Mouse (Mus musculus): ENCODE results near the gene Cd82. TPM values are rescaled to one million over a fixed set of nuclear protein-coding genes. Genes with fewer than 3 reads are reported as not detected.
A peak's percentile ranks its signal among the peaks of the same experiment; 100 is the strongest.

Gene Cd82
- polyA plus RNA-seq, 1 experiment from 2014 or later: 93.5 TPM

DNA sequence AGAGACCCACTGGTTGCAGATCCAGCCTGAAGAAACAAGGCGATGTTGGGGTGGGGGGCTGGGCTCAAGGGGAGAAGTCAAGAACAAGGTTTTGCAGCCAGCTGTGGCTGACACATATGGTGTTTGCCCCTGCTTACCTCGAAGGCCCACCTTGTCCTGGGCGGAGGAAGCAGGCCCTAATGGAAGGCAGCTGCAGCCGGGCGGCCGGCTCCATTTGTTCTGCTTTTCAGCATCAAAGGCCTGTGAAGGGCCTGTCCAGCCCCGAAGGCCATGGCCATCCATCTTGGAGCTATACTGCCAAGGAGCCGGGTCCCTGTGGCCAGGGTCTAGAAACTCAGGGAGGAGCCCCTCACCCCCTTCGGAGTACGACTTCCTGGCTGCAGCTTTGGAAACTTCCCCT, 38.4 kb upstream of the Cd82 start:
- Histone ChIP-seq H3K36me3 (ENCODE audit: control insufficient read depth, insufficient read depth, low read length) (no peaks in the 10 kb centered on the region), H3K4me3 (ENCODE audit: low read depth, low read length) (no peak overlapping the region), H3K27me3 (ENCODE audit: control insufficient read depth, insufficient read depth, low read length) (no peaks in the 10 kb centered on the region), H3K4me2 (replicated peaks; ENCODE audit: low read depth) (no peak overlapping the region), H3K9me3 (ENCODE audit: control insufficient read depth, low read length) (no peaks in the 10 kb centered on the region), H3K9ac (ENCODE audit: low read length) (no peak overlapping the region), H3K4me1 (replicated peaks; ENCODE audit: control insufficient read depth, insufficient read depth) (no peaks in the 10 kb centered on the region), H3K27ac (replicated peaks) (no peak overlapping the region)
- DNase-seq (ENCODE audit: low spot score) (no peak), ATAC-seq (ENCODE audit: low FRiP score, low TSS enrichment) (no peak)
- TF ChIP-seq CTCF (IDR thresholded peaks at IDR 0.05; ENCODE audit: low read depth): no peak
- no peak for TF ChIP-seq EP300 (optimal IDR thresholded peaks at IDR 0.05)
- 54% methylated on average over 10 of the region's 10 CpGs for WGBS

DNA sequence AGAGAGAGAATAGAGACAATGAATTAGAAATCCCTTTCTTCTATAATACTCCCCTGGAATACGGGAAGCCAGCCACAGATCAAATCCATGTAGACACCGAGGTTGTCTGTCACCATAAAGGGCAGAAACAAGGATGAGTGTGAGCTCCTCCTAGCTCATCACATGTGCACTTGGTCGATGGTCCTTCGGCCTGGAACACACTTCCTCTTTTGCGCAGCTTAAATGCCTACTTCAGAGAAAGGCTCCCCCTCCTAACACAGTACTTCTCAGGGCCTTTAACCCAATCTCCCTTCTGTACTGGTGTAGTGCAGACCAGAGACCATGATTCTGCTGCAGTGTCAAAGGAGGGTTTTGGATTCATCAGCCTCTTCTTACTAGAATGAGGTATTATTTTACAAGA, 34.3 kb upstream of the Cd82 start:
- WGBS: 81% methylated on average over 5 of the region's 5 CpGs
- Histone ChIP-seq H3K9me3 (ENCODE audit: control insufficient read depth, low read length) (no peaks in the 10 kb centered on the region), H3K4me3 (ENCODE audit: low read depth, low read length) (no peak overlapping the region), H3K4me1 (replicated peaks; ENCODE audit: control insufficient read depth, insufficient read depth) (no peaks in the 10 kb centered on the region), H3K27ac (replicated peaks) (no peak overlapping the region), H3K4me2 (replicated peaks; ENCODE audit: low read depth) (no peak overlapping the region), H3K36me3 (ENCODE audit: control insufficient read depth, insufficient read depth, low read length) (no peaks in the 10 kb centered on the region), H3K9ac (ENCODE audit: low read length) (no peak overlapping the region), H3K27me3 (ENCODE audit: control insufficient read depth, insufficient read depth, low read length) (no peaks in the 10 kb centered on the region)
- TF ChIP-seq CTCF (IDR thresholded peaks at IDR 0.05; ENCODE audit: low read depth): no peak
- no peak for TF ChIP-seq EP300 (optimal IDR thresholded peaks at IDR 0.05)
- no peak for DNase-seq (ENCODE audit: low spot score)
- ATAC-seq (ENCODE audit: low FRiP score, low TSS enrichment): no peak

DNA sequence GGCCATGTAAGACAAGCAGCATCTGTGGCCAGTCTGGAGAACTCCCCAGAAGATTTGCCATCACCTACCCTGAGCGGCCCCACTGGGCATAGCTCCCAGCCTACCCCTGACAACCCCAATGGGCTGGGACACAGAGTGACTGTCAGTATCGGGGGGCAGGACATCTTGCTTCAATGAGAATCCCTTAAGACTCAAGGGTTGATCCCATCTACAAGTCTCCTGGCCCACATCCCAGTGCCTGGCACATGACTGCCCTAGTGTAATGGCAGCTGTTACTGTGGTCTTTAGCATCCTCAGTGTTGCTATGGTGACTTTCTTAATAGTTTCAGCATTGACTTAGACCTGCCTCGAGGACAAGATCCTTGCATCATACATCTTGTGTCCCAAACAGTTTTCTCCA, 32.2 kb upstream of the Cd82 start:
- 79% methylated on average over 3 of the region's 3 CpGs for WGBS
- Histone ChIP-seq H3K9me3 (ENCODE audit: control insufficient read depth, low read length) (no peaks in the 10 kb centered on the region), H3K9ac (ENCODE audit: low read length) (no peak overlapping the region), H3K27me3 (ENCODE audit: control insufficient read depth, insufficient read depth, low read length) (no peaks in the 10 kb centered on the region), H3K4me1 (replicated peaks; ENCODE audit: control insufficient read depth, insufficient read depth) (no peaks in the 10 kb centered on the region), H3K36me3 (ENCODE audit: control insufficient read depth, insufficient read depth, low read length) (no peaks in the 10 kb centered on the region), H3K4me3 (ENCODE audit: low read depth, low read length) (no peak overlapping the region), H3K4me2 (replicated peaks; ENCODE audit: low read depth) (no peak overlapping the region), H3K27ac (replicated peaks) (no peak overlapping the region)
- TF ChIP-seq CTCF (IDR thresholded peaks at IDR 0.05; ENCODE audit: low read depth) (no peak), EP300 (optimal IDR thresholded peaks at IDR 0.05) (no peak)
- ATAC-seq (ENCODE audit: low FRiP score, low TSS enrichment) (no peak), DNase-seq (ENCODE audit: low spot score) (no peak)

DNA sequence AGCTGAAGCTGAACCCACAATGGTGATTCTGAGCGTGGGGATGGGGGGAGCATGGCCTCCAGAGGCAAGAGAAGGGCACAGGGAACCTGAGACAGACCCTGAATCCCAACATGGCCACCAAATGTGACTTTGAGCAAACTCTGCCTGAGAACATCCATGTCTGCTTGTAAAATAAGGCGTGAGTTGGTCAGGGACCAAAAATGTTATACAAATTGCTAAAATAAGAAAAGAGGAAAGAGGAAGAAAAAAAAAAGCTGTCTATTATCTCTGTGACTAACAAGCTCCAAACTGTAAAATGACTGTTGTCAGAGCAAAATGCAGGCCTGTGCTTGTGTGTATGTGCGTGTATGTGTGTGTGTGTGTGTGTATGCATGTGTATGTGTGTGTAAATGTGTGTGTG, 30.6 kb upstream of the Cd82 start:
- H3K9ac ChIP-seq (ENCODE audit: low read length): no peak overlapping the region
- no peak for TF ChIP-seq CTCF (IDR thresholded peaks at IDR 0.05; ENCODE audit: low read depth)
- no peaks in the 10 kb centered on the region for H3K36me3 ChIP-seq (ENCODE audit: control insufficient read depth, insufficient read depth, low read length)
- no peak overlapping the region for H3K27ac ChIP-seq (replicated peaks)
- H3K4me1 ChIP-seq (replicated peaks; ENCODE audit: control insufficient read depth, insufficient read depth): no peaks in the 10 kb centered on the region
- H3K4me3 ChIP-seq (ENCODE audit: low read depth, low read length): no peak overlapping the region
- no peak overlapping the region for H3K4me2 ChIP-seq (replicated peaks; ENCODE audit: low read depth)
- WGBS: 66% methylated on average over 3 of the region's 3 CpGs
- ATAC-seq (ENCODE audit: low FRiP score, low TSS enrichment) (no peak), DNase-seq (ENCODE audit: low spot score) (no peak)
- no peaks in the 10 kb centered on the region for H3K27me3 ChIP-seq (ENCODE audit: control insufficient read depth, insufficient read depth, low read length)
- no peaks in the 10 kb centered on the region for H3K9me3 ChIP-seq (ENCODE audit: control insufficient read depth, low read length)

DNA sequence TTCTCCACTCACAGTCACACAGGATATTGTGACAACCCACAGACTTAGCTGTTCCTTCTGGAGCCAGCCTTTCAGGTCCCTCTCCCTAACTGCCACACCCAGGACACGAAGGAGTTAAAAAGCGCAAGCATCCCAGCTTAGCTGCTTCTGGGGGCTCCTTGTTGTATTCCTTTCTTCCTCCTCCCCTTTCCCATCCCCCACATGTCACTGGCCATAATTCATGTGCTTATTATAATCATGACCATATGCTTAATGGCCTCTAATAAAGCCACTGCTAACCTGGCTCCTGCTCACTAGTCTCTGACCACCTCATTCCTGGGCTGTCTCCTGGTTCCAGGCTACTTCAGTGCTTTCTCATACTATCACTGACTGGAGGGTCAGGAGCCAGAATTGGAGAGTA, 27.6 kb upstream of the Cd82 start:
- Histone ChIP-seq H3K27me3 (ENCODE audit: control insufficient read depth, insufficient read depth, low read length) (no peaks in the 10 kb centered on the region), H3K4me3 (ENCODE audit: low read depth, low read length) (no peak overlapping the region), H3K27ac (replicated peaks) (no peak overlapping the region), H3K9me3 (ENCODE audit: control insufficient read depth, low read length) (no peaks in the 10 kb centered on the region), H3K9ac (ENCODE audit: low read length) (no peak overlapping the region), H3K36me3 (ENCODE audit: control insufficient read depth, insufficient read depth, low read length) (no peaks in the 10 kb centered on the region), H3K4me2 (replicated peaks; ENCODE audit: low read depth) (no peak overlapping the region), H3K4me1 (replicated peaks; ENCODE audit: control insufficient read depth, insufficient read depth) (no peaks in the 10 kb centered on the region)
- DNase-seq (ENCODE audit: low spot score) (no peak), ATAC-seq (ENCODE audit: low FRiP score, low TSS enrichment) (no peak)
- WGBS: 79% methylated on average over 2 of the region's 2 CpGs
- TF ChIP-seq CTCF (IDR thresholded peaks at IDR 0.05; ENCODE audit: low read depth): no peak
- TF ChIP-seq EP300 (optimal IDR thresholded peaks at IDR 0.05): no peak

DNA sequence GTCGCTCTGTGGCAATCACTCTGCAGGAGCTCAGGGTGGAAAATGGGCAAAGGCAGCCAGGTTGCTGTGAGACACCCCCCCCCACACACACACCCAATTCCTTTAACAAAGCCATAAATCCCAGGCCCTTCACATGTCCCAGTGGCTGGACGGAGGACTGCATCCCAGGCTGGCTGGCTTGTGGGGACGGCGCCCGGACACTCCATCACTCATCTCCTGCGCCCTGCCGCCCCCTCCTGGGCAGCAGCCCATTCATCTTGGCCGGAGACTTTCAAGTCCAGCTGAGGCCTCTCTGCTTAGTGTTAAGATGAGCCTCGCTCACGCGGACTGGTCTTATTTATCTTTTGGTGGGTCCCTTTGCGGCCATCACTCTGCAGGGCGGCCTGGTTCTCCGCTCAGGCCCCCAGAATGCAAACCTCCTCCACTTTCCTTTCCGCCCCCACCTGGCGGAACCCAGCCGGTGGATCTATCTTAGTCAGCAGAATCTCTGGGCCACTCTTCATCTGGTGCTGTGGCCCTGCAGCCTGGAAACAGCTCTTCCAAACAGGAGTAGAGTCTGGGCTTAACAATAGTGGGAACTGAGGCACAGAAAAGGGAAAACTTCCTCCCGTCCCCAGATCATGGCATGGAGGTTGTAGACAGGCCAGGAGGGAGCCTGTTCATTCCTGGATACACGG, 26.1 kb upstream of the Cd82 start:
- no peak overlapping the region; the same call in 1 of the 2 replicates for H3K9ac ChIP-seq (ENCODE audit: low read length)
- H3K4me2 ChIP-seq (replicated peaks; ENCODE audit: low read depth): no peak overlapping the region
- H3K27me3 ChIP-seq (ENCODE audit: control insufficient read depth, insufficient read depth, low read length): no peaks in the 10 kb centered on the region
- H3K4me3 ChIP-seq (ENCODE audit: low read depth, low read length): no peak overlapping the region
- DNase-seq (ENCODE audit: low spot score) (peak; percentile 29), ATAC-seq (ENCODE audit: low FRiP score, low TSS enrichment) (no peak; the same call in 1 of the 2 replicates)
- TF ChIP-seq EP300 (optimal IDR thresholded peaks at IDR 0.05) (no peak), CTCF (IDR thresholded peaks at IDR 0.05; ENCODE audit: low read depth) (peak; percentile 28; the same call in 1 of the 2 replicates)
- no peak overlapping the region for H3K27ac ChIP-seq (replicated peaks)
- WGBS: 30% methylated on average over 19 of the region's 19 CpGs
- no peaks in the 10 kb centered on the region for H3K36me3 ChIP-seq (ENCODE audit: control insufficient read depth, insufficient read depth, low read length)
- no peaks in the 10 kb centered on the region for H3K4me1 ChIP-seq (replicated peaks; ENCODE audit: control insufficient read depth, insufficient read depth)
- H3K9me3 ChIP-seq (ENCODE audit: control insufficient read depth, low read length): no peaks in the 10 kb centered on the region
